Mouse (Mus musculus) activated CD4-positive, CD25-positive, alpha-beta regulatory T cell, adult 4 months (primary cell): ENCODE data around the gene Ctcfl. TPM values are rescaled to one million over a fixed set of nuclear protein-coding genes. Genes with fewer than 3 reads are reported as not detected.

ENCODE experiments used
- ATAC-seq: one replicate; pipeline ENCODE4 v1.8.0; 2017
- polyA plus RNA-seq, 2 experiments: library from polyadenylated mRNA; unstranded; fragments of 100-300 nt; shearing (Covaris generic); gene quantifications; one replicate each; pipeline ENCODE4 v1.2.1; 2017

The Ctcfl gene
- under 1 TPM in 1 of 2 experiments, not detected in 1; 0.17 TPM for polyA plus RNA-seq

DNA sequence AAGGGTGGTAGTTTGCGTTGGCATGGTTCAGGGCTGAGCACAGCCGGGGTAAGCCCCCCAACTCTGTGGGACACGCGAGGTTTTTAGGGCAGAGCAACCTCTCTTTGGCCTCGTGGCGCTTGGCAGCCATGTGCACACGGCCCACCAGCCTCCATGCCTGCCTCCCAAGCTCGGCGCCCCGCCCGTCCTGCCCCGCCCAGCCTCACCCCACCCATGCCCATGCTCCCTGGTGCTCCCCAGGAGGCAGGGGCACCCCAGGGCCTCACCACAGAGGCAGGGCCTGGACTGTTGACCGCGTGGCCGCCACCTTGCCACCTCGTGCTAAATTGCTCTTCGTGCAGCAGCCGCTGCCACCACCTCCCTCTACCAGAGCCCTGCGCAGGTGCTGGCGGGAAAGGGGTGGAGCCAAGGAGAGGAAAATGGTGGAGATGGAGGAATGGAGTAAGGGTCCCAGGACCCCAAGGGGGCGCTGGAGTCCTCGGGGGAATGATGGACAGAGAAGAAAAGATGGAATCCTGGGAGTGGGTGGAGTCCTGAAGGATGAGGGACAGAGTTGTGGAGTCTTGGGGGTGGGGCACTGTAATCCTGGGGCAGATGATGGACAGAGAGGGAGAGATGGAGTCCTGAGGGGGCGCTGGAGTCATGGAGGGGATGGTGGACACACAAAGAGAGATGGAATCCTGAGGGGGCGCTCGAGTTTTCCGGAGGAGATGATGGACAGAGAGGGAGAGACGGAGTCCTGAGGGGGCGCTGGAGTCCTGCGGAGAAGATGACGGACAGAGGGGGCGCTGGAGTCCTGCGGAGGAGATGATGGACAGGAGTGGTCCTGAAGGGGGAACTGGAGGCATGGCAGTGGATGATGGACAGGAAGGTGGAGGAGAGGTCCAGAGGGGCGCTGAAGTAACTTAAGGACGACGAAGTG lies at the start of gene Ctcfl:
Ctcfl (minus strand) TSS at position 503 of the 922 bp plus-strand sequence.
- no peak for ATAC-seq

DNA sequence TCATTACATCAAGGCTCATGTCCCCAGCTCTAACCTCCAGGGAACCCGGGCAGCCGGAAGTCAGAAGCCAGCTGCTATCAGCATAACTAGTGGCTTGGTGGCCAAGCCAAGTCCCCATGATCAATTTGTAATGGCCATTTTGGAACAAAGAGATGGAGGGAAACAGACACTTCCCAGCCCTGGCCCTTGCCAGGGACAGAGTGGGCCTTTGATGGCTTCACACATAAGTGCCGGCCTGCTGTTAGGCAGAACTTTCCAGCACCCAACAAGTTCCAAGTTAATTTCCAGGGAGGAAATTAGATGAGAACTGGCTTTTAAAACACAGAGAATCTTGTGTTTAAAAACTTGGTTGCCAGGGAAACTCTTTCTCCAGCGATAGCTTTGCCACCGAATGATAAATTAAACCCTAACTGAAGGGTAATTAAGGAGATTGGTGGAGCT lies 49.1 kb upstream of the Ctcfl start:
- no peak for ATAC-seq

DNA sequence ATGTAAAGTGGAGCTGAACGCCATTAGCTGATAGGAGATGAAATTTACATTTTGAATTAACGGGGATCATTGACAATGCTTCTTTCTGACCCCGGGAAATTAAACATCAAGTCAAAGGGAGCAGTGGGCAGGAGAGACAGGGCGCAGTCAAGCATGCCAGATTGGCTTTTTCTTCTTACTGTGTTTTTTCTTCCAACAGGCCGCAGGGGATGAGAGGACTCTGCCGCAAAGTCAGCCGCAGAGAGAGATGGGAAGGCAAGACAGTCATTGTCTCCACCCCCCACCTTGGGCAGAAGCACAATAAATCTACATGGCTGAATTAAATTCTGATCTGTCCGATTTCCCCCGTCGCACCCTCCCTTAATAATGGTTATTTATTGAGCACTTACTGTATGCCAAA lies 46.0 kb upstream of the Ctcfl start:
- ATAC-seq = no peak

DNA sequence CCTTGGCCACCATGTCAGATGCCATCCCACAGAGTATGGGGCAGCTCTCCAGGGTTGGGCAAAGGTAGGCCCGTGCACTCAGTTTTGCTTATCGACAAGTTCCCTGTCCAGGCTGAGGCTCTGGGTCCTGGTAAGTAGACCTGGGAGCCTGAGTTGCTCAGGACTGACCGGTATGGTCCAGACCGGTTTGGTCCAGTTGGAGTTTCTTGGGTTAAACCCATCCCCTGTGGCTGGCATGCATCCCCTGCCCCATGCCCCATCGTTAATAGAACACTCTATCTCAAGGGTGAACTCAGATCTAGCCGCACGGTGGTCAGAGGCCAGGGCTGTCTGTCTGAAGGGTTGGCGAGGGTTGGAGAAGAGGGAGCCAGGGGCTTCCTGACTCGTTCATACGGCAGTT lies 45.6 kb upstream of the Ctcfl start:
- ATAC-seq = no peak

DNA sequence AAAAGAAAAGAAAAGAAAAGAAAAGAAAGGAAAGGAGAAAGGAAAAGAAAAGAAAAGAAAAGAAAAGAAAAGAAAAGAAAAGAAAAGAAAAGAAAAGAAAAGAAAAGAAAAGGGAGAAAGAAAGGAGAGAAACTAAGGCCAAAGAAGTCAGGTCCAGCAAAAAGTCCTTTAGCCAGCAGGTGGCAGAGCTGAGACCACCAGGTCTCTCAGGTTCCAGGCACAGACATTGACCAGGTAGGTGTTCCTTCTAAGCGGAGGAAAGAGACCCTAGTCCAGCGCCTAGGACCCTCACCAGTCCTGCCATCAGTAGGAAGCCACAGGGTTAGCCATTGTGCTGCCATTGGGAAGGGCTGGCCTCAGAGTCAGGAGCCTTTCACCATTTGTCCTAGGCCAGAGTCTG lies 45.0 kb upstream of the Ctcfl start:
- no peak for ATAC-seq

DNA sequence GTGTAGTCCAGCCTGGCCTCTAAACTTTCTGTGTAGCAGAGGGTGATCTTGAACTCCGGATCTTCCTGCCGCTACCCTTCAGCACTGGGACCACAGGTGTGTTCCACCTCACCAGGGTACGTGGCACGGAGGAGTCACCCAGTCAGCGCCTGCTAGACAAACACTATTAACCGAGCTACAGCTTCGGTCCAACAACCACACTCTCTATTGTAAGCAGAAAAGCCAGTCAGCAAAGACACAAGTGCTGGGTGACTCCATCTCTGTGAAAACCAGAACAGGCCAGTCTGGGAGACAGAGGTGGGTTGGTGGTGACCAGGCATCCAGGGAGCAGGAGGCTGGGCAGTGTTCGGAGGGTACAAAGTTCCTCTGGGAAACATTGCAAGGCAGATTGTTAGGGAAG lies 44.1 kb upstream of the Ctcfl start:
- ATAC-seq = no peak

DNA sequence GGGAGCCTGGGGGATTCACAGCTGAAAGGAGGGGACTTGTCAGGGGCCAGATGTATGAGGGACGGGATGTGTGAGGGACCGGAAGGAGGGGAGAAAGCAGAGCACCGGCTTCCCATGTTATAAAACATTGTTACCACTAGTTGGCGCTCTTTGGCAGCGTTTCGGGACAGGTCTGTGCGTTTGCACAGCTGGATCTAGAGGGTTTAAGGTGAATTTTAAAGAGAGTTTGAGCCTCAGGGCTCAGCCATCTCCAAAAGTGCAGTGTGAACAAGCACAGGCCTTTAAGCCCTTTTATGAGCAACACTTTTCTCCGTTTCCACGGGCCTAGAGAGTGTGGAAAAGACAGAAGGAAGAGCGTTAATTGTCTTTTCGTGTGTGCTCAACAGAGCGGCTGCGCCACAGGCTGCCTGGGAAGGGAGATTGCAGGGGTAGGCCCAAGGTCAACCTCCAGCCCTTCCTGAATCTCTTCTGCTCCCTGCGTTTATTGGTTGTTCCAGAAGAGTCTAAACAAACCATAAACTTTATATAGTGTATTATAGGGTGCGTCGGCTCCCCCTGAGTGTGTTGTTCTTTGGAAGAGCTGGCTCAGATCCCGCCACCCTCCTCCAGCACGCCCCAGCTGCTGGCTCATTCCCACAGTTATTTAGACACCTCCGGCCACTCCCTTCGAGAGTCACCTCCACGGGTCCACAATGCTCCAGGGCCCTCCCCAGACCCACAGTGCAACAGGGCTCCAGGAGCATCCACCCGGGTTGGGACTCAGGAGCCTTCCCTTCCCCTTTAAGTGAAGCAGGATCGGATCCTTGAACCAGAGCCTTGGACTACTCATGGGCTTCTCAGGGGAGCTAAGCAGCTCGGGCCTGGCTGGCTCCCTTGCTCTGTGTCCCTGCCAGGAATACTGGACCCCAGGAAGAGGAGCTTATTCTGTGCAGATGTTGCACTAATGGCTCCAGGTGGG lies 40.3 kb upstream of the Ctcfl start:
- ATAC-seq = peak; percentile 72

DNA sequence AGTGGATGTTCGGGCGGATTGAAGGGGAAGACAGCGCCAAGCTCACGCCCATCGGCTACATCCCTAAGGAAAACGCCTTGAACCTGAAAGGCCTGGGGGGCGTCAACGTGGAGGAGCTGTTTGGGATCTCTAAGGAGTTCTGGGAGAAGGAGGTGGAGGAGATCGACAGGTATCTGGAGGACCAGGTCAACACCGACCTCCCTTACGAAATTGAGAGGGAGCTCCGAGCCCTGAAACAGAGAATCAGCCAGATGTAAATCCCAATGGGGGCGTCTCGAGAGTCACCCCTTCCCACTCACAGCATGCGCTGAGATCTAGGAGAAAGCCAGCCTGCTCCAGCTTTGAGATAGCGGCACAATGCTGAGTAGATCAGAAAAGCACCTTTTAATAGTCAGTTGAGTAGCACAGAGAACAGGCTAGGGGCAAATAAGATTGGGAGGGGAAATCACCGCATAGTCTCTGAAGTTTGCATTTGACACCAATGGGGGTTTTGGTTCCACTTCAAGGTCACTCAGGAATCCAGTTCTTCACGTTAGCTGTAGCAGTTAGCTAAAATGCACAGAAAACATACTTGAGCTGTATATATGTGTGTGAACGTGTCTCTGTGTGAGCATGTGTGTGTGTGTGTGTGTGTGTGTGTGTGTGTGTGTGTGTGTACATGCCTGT lies 39.2 kb upstream of the Ctcfl start:
- ATAC-seq = no peak

DNA sequence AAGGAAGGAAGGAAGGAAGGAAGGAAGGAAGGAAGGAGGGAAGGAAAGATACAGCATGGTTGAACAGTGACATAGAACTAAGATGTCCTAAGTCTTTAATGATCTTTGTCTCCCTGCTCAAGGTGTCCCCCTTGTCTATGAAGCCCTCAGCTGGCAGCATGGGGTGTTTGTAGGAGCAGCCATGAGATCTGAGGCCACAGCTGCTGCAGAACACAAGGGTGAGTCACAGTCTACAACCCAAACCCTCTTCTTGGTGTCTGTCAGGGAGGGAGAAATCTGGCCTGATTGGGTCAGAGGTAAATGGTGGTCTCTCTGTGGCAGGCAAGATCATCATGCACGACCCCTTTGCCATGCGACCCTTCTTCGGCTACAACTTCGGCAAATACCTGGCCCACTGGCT lies 38.5 kb upstream of the Ctcfl start:
- no peak for ATAC-seq

DNA sequence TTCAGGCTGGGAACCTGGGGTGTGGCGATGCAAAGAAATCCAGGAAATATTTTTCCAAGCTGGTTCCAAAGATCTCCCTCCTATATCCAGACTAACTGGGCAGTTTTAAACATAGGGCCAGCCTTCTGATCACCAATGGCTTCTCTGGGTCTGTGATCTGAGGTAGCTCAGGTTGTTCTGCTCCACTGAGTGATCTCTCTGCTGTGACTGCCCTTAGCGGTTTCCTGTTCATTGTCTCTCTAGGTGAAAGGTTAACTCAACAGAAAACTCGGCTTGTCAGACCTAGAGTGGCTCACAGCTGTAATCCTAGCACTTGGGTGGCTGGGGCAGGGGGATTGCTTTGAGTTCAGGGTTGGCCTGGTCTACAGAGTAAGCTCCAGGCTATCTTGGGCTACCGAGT lies 38.1 kb upstream of the Ctcfl start:
- no peak for ATAC-seq

DNA sequence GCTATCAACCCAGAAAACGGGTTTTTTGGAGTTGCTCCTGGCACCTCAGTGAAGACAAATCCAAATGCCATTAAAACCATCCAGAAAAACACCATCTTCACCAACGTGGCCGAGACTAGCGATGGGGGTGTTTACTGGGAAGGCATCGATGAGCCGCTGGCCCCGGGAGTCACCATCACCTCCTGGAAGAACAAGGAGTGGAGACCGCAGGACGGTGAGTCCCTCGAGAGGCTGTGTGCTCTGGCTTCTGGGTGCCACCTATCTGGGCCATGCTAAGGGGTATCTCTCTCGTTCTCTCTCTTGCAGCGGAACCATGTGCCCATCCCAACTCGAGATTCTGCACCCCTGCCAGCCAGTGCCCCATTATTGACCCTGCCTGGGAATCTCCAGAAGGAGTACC lies 37.6 kb upstream of the Ctcfl start:
- no peak for ATAC-seq

DNA sequence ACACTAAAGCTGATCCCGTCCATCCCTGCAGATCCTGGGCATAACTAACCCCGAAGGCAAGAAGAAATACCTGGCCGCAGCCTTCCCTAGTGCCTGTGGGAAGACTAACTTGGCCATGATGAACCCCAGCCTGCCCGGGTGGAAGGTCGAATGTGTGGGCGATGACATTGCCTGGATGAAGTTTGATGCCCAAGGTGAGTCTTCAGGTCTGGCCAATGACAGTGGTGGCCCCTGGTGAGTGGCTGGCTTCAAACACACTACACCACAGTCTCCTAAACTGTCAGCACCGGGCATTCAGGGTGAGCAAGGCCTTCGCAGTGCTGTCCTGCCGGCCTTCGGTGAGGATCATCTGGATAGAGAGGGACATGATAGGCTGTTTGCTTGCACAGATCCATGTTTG lies 36.6 kb upstream of the Ctcfl start:
- ATAC-seq = no peak

DNA sequence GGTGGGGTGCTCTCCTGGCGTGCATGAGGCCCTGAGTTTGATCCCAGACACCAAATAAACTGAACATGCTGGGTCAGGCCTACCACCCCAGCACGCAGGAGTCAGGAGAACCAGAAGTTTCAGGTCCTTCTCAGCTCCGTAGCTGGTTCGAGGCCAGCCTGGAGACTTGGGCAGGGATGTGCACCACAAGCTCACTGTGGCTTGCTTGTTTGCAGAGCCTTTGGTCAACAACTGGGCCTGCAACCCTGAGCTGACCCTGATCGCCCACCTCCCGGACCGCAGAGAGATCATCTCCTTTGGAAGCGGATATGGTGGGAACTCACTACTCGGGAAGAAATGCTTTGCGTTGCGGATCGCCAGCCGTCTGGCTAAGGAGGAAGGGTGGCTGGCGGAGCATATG lies 35.6 kb upstream of the Ctcfl start:
- no peak for ATAC-seq

DNA sequence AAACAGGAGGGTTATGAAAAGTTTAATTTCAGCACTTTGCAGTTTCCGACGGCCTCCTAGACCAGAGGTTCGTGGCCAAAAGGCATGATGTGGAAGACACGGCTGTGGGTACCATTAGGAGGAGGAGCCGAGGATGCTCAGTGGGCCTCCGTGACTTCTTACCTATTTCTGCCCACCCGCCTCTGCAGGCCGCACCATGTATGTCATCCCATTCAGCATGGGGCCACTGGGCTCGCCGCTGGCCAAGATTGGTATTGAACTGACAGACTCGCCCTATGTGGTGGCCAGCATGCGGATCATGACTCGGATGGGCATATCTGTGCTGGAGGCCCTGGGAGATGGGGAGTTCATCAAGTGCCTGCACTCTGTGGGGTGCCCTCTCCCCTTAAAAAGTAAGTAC lies 35.2 kb upstream of the Ctcfl start:
- ATAC-seq = no peak

DNA sequence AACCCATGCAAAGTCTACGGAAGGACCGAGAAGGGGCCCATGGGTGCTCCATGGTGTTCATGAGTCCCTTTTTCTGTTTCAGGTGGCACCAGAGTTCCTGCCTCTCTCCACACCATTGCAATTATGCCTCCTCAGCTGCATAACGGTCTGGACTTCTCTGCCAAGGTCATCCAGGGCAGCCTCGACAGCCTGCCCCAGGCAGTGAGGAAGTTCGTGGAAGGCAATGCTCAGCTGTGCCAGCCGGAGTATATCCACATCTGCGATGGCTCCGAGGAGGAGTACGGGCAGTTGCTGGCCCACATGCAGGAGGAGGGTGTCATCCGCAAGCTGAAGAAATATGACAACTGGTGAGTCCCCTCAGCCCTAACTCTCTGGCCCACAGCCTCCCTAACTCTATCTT lies 33.9 kb upstream of the Ctcfl start:
- ATAC-seq = no peak

DNA sequence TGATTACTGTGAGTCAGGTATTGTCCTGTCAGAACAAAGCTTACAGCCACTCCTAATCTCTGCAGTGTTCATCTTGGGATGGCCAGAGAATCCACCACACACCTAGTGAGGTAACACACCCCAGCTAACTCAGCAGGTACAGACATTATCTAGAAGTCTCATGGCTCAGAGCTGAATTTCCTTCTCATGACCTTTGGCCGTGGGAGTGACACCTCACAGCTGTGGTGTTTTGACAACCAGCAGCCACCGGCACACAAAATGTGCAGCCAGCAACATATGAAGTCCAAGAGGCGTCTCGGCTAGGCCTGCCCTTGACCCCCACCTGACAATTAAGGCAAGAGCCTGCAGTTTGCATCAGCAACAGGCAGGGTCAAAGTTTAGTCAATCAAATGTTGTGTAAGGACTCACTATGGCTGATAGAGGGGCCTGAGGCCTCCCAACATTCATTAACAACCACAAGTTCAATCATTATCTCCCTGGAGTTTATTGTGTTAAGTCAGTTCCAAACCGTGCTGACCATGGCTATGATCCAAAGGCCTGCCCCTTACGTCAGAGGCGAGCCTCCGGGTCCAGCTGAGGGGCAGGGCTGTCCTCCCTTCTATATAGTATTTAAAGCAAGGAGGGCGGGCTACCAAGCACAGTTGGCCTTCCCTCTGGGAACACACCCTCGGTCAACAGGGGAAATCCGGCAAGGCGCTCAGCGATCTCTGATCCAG lies 33.3 kb upstream of the Ctcfl start, which contains the start of gene Pck1:
Pck1 (plus strand) TSS at position 613 of the 716 bp plus-strand sequence.
- ATAC-seq = no peak

DNA sequence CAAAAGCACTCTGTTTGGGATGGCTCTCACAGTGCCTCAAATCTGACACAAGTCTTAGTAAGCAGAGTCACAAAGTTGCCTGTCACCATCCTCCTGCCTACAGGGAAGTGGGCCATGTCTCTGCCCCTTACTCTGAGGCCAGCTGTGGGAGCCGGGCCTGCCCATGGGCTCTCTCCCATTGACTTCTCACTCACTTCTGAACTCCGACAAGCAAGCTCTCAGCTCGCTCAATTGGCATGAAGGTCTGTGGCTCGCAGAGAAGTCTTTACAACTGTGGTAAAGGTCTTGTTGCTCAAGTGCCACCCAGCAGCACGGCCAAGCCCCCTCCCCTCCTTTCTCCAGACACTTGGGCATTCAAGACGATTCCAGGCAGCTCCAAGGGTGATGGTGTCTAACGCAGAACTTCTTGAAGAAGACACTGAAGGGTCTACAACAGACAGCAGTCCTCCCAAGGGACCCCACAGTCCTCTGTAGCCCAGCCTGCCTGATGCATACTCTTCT lies 32.5 kb upstream of the Ctcfl start:
- ATAC-seq = no peak

DNA sequence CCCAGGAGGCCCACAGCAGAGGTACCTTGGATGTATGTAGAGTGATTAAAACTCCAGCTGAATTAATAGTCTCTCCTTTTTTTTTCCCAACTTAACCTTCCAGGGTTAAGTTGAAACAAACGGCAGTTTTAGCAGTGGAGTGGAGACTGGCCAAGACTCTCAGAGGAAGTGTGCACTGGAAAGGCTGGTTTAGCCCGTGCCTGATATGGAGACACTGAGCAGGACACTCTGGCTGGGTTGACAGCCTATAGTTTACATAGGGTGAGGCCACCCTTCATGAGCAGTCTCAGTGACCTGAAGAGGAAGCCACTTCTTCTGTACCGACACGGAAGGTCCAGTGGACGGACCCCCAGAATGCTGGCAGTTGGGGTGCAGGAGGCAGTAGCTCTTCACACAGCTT lies 32.0 kb upstream of the Ctcfl start:
- ATAC-seq = no peak

DNA sequence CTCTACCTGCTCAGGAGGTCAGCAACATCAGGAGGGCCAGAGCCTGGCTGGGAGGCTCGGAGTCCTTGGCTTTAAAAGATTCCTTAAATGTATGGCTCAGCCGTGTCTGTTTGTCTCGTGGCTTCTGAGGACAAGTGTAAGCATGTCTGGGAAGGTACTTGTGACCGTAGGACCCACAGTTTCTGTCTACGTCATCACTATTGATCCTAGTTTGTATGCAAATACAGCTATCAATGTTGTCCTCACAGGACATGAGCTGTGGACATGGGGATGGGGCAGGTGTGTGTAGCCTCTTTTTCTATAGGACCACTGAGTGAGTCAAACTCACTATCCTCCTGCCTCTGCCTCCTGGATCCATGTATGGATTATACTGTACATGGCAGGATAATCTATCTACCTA lies 28.7 kb upstream of the Ctcfl start:
- ATAC-seq = no peak

DNA sequence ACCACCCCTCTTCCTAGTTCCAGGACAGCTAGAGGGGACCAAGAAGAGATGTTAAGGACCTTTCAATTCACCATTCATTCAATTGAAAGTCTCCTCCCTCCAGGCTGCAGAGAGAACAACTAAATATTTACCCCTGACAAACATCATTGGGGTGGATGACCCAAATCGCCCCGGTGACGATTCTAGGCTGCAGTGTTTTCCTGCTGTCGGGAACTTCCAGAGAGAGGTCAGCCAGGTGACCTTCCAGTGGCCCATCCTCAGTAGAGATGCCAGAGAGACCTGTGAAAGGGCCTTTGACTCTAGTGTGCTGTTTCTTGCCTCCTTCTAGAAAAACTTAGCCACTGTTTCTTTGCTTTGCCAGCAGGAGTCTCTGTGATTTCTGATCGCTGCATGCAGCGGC lies 27.4 kb upstream of the Ctcfl start:
- ATAC-seq = no peak

DNA sequence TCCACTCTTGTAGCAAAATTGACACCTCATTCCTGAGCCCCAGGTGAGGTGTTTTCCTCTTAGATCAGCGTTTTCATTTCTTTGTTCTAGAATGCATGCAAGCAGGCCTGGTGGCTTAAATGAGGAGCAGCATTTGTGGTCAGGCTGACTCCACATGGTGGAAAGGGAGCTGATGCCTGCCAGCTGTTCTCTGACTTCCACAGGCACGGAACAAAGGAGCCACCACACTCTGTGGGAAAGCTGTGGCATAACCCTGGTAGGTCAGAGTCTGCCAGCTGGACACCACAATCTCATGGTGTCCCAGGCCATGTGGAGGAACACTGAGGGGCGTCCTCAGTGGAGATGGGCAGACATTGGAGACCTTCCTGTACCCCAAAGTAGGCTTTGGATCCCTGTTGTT lies 26.5 kb upstream of the Ctcfl start:
- ATAC-seq = no peak

DNA sequence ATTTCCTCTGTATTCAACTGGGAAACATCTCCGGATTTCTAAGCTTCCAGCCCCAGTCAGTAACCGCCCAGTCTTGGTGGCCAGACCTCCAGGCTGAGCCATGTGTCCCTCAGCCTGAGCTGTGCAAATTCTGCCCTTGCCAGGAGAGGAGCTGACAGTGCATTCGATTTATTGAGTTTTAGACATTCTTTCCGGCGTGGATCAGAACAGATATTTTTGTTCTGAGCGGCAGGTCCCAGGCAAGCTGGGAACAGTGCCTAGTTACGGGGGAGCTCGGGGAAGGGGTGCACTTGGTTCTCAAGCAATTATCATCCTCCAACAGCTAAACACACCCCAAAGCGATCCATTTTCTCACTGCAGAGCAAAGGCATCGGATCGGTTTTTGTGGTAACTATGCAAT lies 24.3 kb upstream of the Ctcfl start:
- no peak for ATAC-seq
